Mouse (Mus musculus) cerebellum, adult (tissue): ENCODE measurements at regions not wholly inside any gene's neighbourhood (a gene's known extent, or its start where the extent isn't known, plus 50 kb on each side); places are given as distances from the start of the nearest gene placed in this dataset.

Source experiments
- ATAC-seq: cut with Nextera tagmentation; 2 replicates; pipeline ENCODE4 v1.9.2; 2017; ENCODE audit warnings: mild to moderate bottlenecking, moderate library complexity, mixed read lengths; ENCODE audit not compliant: insufficient number of reproducible peaks, low FRiP score, low TSS enrichment

DNA sequence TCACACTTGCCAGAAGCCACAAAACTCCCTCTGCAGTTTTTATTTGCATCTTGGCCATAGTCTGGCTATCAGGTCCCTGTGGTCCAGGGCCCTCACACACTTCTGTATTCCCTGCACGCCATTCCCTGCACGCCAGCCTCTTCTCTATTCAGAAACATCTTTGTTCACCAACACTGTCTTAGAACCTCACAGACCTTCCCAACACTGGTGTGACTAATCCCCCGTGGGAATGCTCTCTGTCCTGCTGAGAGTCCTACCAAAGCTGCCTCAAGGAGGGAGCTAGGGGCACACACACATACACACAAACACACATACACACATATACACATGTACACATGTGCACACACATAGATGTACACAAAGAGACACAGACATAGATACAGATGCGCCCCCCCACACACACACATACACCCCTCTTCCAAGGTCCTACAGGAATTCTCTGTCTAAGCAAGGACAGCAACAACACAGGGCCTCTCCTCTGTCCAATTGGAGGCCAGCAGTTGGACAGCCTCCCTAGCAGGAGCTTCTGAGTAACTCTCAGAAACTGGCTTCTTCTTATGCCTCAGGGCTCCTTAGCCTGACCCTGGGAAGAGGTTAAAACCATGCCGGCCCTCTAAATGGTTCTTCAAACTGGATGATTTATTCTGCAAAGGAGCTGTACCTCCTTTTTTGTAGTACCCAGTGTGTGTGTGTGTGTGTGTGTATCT is 179.0 kb upstream of the Afdn start:
- no peak for ATAC-seq

GRCm38 (mm10) chr17:13581995-13582588 is 178.2 kb upstream of the Afdn start:
- ATAC-seq = no peak

- ATAC-seq = no peak; the same call in 1 of the 2 replicates
These were observed 176.7 kb upstream of the Afdn start for GRCm38 (mm10) chr17:13583475-13584233.

DNA sequence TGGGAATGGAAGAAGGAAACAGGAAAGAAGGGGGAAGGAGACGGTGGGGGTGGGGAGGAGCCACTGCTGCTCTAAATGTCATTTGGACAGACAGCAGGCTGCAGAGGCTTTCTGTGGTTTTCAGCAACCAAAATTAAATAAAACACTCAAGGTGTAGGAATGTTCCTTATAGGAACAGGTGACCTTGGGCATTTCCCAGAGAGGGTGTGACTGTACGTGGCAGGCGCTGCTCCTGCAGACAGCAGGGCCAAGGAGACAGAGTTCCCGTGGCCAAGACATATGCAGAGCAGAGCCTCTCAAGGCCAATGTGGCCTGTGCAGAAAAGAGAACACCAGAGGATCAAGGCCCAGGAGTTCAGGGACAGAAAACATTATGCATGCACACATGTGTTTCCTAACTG is 175.9 kb upstream of the Afdn start:
- no peak for ATAC-seq

- peak; percentile 79 for ATAC-seq
These were observed 170.0 kb upstream of the Afdn start for GRCm38 (mm10) chr17:13590240-13590837.
